In genomic region chr9:69055302-69055701, GRCm38 (mm10) we compare ENCODE assay signal across 14 mouse cellular contexts.
A peak's percentile ranks its signal among the peaks of the same experiment; 100 is the strongest.
DNase-seq lines count a peak whose midpoint lies in the region; ATAC-seq lines count a peak whose summit lies in the region.
"Had no signal": no experiment of that assay in that cellular context is flagged by ENCODE, and none has a peak within 500 bp of the region (broad histone marks: within the 10 kb centered on the region; RNA-seq: fewer than 3 reads in every experiment).

No protein-coding gene starts in this region.

- no peak overlapping the region for H3K4me2 ChIP-seq in kidney, embryonic 14.5 days (replicated peaks; ENCODE audit: low read depth, low read length)
- H3K4me2 ChIP-seq: hindbrain, embryonic 15.5 days; lung, embryonic 14.5 days had no signal

- ATAC-seq in kidney, embryonic 14.5 days (ENCODE audit: low FRiP score, low TSS enrichment): no peak
- ATAC-seq in frontal cortex, adult (ENCODE audit: low TSS enrichment): no peak
- ATAC-seq: CD4-positive, CD25-positive, alpha-beta regulatory T cell, adult 4 months had no signal

- no peak overlapping the region for H3K27ac ChIP-seq in kidney, embryonic 14.5 days (ENCODE audit: low read depth, low read length)
- H3K27ac ChIP-seq: hindbrain, embryonic 15.5 days had no signal

- H3K9me3 ChIP-seq in kidney, embryonic 14.5 days (ENCODE audit: control insufficient read depth, low read length): no peaks in the 10 kb centered on the region
- H3K9me3 ChIP-seq: hindbrain, embryonic 15.5 days; megakaryocyte, embryonic 14.5 days had no signal

- peak; percentile 44 for DNase-seq in kidney, adult 11 months
- peak; percentile 65 to 76 for DNase-seq in adrenal gland, postnatal 36 days
- DNase-seq in cerebellum, adult 9-10 months: peak; percentile 73
- DNase-seq in gastrocnemius, postnatal 36 days: peak; percentile 38 to 56
- no peak for DNase-seq in layer of hippocampus, adult 11-12 months (ENCODE audit: low spot score)
- DNase-seq in urinary bladder, postnatal 25 days (ENCODE audit: low spot score): no peak
- DNase-seq: lung, embryonic 14.5 days; spleen, adult 18-20 months had no signal

- intact Hi-C loops in gastrocnemius, postnatal 36 days (cut with DNase I): loop anchor here (2.0 to 10.0 kb wide), 2 partner anchors 173 to 239 kb away; no protein-coding TSS in a partner anchor

- H3K27me3 ChIP-seq in kidney, embryonic 14.5 days (ENCODE audit: control insufficient read depth, insufficient read depth, low read length): no peaks in the 10 kb centered on the region
- H3K27me3 ChIP-seq: hindbrain, embryonic 15.5 days; megakaryocyte, embryonic 14.5 days had no signal

- no peaks in the 10 kb centered on the region for H3K36me3 ChIP-seq in kidney, embryonic 14.5 days (ENCODE audit: control insufficient read depth, insufficient read depth, low read length)
- H3K36me3 ChIP-seq: hindbrain, embryonic 15.5 days had no signal

- no peak overlapping the region for H3K9ac ChIP-seq in kidney, embryonic 14.5 days (ENCODE audit: low read depth, low read length)
- H3K9ac ChIP-seq: hindbrain, embryonic 15.5 days; lung, embryonic 14.5 days had no signal

- no peak overlapping the region for H3K4me3 ChIP-seq in kidney, embryonic 14.5 days (ENCODE audit: low read length)
- H3K4me3 ChIP-seq: hindbrain, embryonic 15.5 days; megakaryocyte, embryonic 14.5 days; myocyte had no signal

- 98% methylated on average over 5 of the region's 5 CpGs for WGBS in kidney, embryonic 14.5 days

- H3K4me1 ChIP-seq in kidney, embryonic 14.5 days (ENCODE audit: control insufficient read depth, insufficient read depth, low read length): no peaks in the 10 kb centered on the region
- H3K4me1 ChIP-seq: hindbrain, embryonic 15.5 days; megakaryocyte, embryonic 14.5 days had no signal

Comparison
In these comparisons a context has a peak if more than half of its experiments do, and no peak if none do; other contexts are left out.
1. DNase-seq: peak in kidney, adult 11 months (single experiment), adrenal gland, postnatal 36 days (2 of 2), cerebellum, adult 9-10 months (single experiment) and gastrocnemius, postnatal 36 days (2 of 2); none in layer of hippocampus, adult 11-12 months (single experiment) and urinary bladder, postnatal 25 days (single experiment).